Mouse (Mus musculus): ENCODE results near the gene Erv3.

DNA sequence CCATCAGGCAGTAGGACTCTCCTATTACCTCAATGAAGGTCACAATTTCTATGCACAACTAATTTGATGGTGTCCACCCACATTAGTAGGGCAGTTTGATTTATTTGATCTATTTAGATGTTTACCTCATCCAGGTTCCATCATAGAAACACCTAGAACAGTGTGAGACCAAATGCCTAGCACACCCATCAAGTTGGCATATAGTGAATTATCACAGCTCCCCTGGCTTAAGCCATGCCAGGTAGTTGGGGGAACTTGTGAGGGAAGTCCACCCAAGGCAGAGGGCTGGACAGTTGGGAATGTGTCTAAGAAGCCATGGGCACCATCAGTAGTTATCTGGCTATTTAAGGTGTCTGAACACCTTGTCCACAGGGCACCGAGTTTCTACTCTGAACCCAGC lies 46.1 kb downstream of the Erv3 start:
- TF ChIP-seq CTCF (conservative IDR thresholded peaks at IDR 0.05; ENCODE audit: insufficient read depth, insufficient read length, low read depth, low read length) = no peak
- no peak for TF ChIP-seq POLR2A (IDR thresholded peaks at IDR 0.05; ENCODE audit: low read depth, low read length)
